Mouse (Mus musculus) stomach, postnatal 0 days (tissue): Measurements from ENCODE around the gene Skp2. TPM values are rescaled to one million over a fixed set of nuclear protein-coding genes. Genes with fewer than 3 reads are reported as not detected.

ENCODE experiments used
- ATAC-seq: fragments of 200-750 bp; cut with Nextera tagmentation; 2 replicates; pipeline ENCODE4 v1.8.0; 2017; ENCODE audit not compliant: low FRiP score, low TSS enrichment
- DNase-seq: peaks from one replicate; pipeline ENCODE4 v3.0.0-alpha.2; 2016; ENCODE audit warnings: low spot score
- H3K27ac ChIP-seq: fragments of 300-500 bp; sonication (generic); replicated peaks from 2 replicates; pipeline ENCODE4 v1.5.1; 2014; ENCODE audit warnings: mild to moderate bottlenecking, control low read depth
- H3K27me3 ChIP-seq: fragments of 300-500 bp; sonication (generic); 2 replicates; pipeline ENCODE4 v1.6.1; 2014; ENCODE audit warnings: low read length; ENCODE audit not compliant: control insufficient read depth, insufficient read depth
- H3K36me3 ChIP-seq: fragments of 300-500 bp; sonication (generic); 2 replicates; pipeline ENCODE4 v1.6.1; 2014; ENCODE audit warnings: low read length, mixed read lengths; ENCODE audit not compliant: control insufficient read depth, insufficient read depth
- H3K4me1 ChIP-seq: fragments of 300-500 bp; sonication (generic); replicated peaks from 2 replicates; pipeline ENCODE4 v1.6.1; 2014; ENCODE audit warnings: antibody characterized with exemption; ENCODE audit not compliant: control insufficient read depth, insufficient read depth
- H3K4me2 ChIP-seq: fragments of 300-500 bp; sonication (generic); replicated peaks from 2 replicates; pipeline ENCODE4 v1.6.1; 2014; ENCODE audit warnings: low read depth, mild to moderate bottlenecking, control low read depth, moderate library complexity
- H3K4me3 ChIP-seq: fragments of 300-500 bp; sonication (generic); 2 replicates; pipeline ENCODE4 v1.5.1; 2014; ENCODE audit warnings: low read depth, low read length, control low read depth
- H3K9ac ChIP-seq: fragments of 300-500 bp; sonication (generic); 2 replicates; pipeline ENCODE4 v1.6.1; 2014; ENCODE audit warnings: mild to moderate bottlenecking, low read length, control low read depth, mixed read lengths
- H3K9me3 ChIP-seq: fragments of 300-500 bp; sonication (generic); 2 replicates; pipeline ENCODE4 v1.6.1; 2016; ENCODE audit warnings: low read length; ENCODE audit not compliant: control insufficient read depth
- CTCF ChIP-seq: IDR thresholded peaks from 2 replicates; pipeline ENCODE4 v1.5.1; 2016; ENCODE audit warnings: antibody characterized with exemption, low read depth, mild to moderate bottlenecking, moderate library complexity
- EP300 ChIP-seq: optimal IDR thresholded peaks from 2 replicates; pipeline ENCODE3; 2016; ENCODE audit warnings: antibody characterized with exemption
- WGBS: fragments of 180-500 bp; shearing (Covaris S2); extraction: QIAGEN DNeasy Blood & Tissue Kit; methylation state at CpG from one replicate; pipeline ENCODE4 v1.1.7; 2014; 5-methylcytosine and 5-hydroxymethylcytosine counted together
- polyA plus RNA-seq: library from polyadenylated mRNA; unstranded; fragments of >200 nt; fragmentation: Nextera tagmentation; extraction: Ambion mirVana; gene quantifications from 2 replicates; pipeline ENCODE4 v1.2.1, GENCODE M21; 2015

Skp2 gene
- polyA plus RNA-seq, 1 experiment from 2014 or later, result 9.7 TPM

DNA sequence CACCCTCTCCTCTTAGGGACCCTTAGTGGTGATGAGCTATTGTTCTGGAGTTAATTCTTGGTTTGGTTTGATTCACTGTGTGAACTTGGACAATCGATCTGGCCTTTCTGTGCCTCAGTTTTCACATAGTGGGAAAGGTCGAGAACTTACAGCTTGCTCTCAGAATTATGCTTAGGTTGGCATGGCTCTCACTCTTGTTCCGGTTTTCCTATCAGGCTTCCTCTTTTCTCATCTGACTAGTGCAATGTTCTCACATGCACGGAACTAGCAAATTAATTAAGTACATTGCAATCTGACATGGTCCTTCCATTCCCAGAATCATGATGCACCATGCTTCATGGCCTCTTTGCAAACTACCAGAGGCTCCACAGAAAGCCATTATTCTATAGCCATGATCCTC, 32.2 kb downstream of the Skp2 start:
- Histone ChIP-seq H3K9me3 (no peaks in the 10 kb centered on the region), H3K4me3 (no peak overlapping the region), H3K4me2 (no peak overlapping the region), H3K27me3 (no peaks in the 10 kb centered on the region), H3K36me3 (peaks cover 2% of the 10 kb centered on the region; the same call in 1 of the 2 replicates), H3K27ac (no peak overlapping the region), H3K9ac (no peak overlapping the region), H3K4me1 (no peaks in the 10 kb centered on the region)
- ATAC-seq (no peak), DNase-seq (no peak)
- 84% methylated on average over 4 of the region's 4 CpGs for WGBS
- TF ChIP-seq EP300 (no peak), CTCF (no peak)

DNA sequence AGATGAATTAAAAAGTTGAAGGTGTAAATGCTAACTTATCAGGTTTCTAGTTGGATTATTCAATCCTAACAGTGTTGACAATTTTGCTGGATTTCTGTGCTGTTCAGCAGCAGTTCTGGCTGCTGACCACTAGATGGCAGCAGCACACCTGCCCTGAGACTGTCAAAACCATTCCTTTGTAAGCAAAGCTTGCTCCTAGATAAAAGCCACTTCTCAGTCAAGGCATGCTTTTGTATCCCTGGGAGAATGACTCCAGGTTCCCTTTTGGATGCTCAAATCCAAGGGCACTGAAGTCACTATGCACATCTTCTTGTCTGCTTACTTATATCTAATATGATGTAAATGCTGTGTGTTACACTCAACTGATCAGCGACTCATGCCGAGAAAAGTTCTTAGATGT, 35.1 kb downstream of the Skp2 start:
- Histone ChIP-seq H3K4me2 (no peak overlapping the region), H3K4me3 (no peak overlapping the region), H3K36me3 (peaks cover 8% of the 10 kb centered on the region), H3K4me1 (no peaks in the 10 kb centered on the region), H3K27me3 (no peaks in the 10 kb centered on the region), H3K9me3 (no peaks in the 10 kb centered on the region), H3K27ac (no peak overlapping the region), H3K9ac (no peak overlapping the region)
- no peak for TF ChIP-seq EP300
- TF ChIP-seq CTCF, result peak; percentile 99
- 0 out of 2 replicates have a peak, but pooled peaks have one; percentile 41 for ATAC-seq
- DNase-seq, result peak; percentile 44
- 96% methylated on average over 2 of the region's 2 CpGs for WGBS

DNA sequence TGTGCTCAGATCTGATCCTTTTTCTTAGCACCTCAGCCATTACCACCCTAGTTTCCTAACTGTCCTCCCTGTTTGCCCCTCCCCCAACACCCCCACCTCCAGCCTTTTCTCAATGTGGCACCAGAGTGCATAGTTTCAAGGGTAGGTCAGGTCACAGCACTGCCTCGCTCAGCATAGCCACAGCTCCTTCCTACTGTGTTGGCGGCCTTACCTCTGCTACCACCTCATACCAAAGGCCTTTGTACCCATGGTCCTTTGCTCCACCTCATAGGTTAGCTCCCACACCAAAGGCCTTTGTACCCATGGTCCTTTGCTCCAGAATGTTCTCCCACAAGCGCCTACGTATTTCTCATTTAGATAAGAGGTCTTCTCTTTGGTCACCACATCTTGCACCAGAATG, 36.4 kb downstream of the Skp2 start:
- no peak for DNase-seq
- peaks cover 8% of the 10 kb centered on the region for H3K36me3 ChIP-seq
- H3K4me2 ChIP-seq, result no peak overlapping the region
- no peaks in the 10 kb centered on the region for H3K9me3 ChIP-seq
- H3K4me1 ChIP-seq, result no peaks in the 10 kb centered on the region
- 0 out of 2 replicates have a peak, but pooled peaks have one; percentile 27 for ATAC-seq
- no peak overlapping the region for H3K9ac ChIP-seq
- H3K27ac ChIP-seq, result no peak overlapping the region
- no peaks in the 10 kb centered on the region for H3K27me3 ChIP-seq
- no peak overlapping the region for H3K4me3 ChIP-seq
- TF ChIP-seq EP300 (no peak), CTCF (no peak)
- 87% methylated on average over 4 of the region's 4 CpGs for WGBS

DNA sequence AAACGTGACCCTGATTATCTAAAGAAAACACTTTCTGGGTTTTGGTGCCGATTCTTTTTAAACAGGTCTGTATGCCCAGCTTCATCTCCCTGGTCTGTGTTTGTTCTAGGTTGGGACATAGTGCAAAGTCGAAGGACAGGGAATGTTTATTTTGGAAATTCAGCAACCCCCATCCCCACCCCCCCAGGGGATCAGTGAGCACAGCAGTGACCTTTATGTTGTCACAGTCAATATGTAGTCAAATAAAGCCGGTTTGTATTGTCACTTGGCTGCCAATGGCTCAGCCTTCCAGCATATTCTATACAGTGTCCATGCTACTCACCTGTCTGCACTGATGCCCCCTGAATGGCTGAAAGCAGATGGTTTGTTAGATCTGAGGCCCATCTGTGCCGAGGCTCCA, 40.6 kb downstream of the Skp2 start:
- ATAC-seq (no peak), DNase-seq (no peak)
- Histone ChIP-seq H3K4me2 (no peak overlapping the region), H3K36me3 (peaks cover 9% of the 10 kb centered on the region), H3K4me3 (no peak overlapping the region), H3K9ac (no peak overlapping the region), H3K9me3 (no peaks in the 10 kb centered on the region), H3K27me3 (no peaks in the 10 kb centered on the region), H3K4me1 (no peaks in the 10 kb centered on the region), H3K27ac (no peak overlapping the region)
- TF ChIP-seq CTCF (no peak), EP300 (no peak)
- WGBS, result 39% methylated on average over 5 of the region's 5 CpGs

DNA sequence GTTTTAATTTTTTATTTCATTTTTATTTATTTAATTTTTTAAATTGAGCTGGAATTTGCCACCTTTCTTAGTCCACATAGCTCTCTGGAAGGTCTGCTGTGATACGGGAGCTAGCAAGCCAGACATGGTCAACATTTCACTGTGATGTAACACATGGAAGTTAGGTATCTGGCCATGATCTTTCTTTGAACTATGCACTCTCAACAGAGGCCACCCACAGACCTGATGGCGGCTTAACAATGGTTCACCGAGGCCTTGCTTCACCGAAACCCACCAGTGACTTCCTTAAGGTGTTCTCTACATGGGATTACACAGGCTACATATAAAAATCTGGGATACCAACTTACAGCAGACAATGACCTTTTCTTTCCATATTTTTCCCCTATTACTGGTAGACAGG, 41.1 kb downstream of the Skp2 start:
- ATAC-seq (no peak), DNase-seq (no peak)
- Histone ChIP-seq H3K4me1 (no peaks in the 10 kb centered on the region), H3K9ac (no peak overlapping the region), H3K27me3 (no peaks in the 10 kb centered on the region), H3K4me3 (no peak overlapping the region), H3K9me3 (no peaks in the 10 kb centered on the region), H3K27ac (no peak overlapping the region), H3K36me3 (peaks cover 8% of the 10 kb centered on the region), H3K4me2 (no peak overlapping the region)
- no peak for TF ChIP-seq EP300
- TF ChIP-seq CTCF, result no peak
- WGBS, result 65% methylated on average over 4 of the region's 4 CpGs

DNA sequence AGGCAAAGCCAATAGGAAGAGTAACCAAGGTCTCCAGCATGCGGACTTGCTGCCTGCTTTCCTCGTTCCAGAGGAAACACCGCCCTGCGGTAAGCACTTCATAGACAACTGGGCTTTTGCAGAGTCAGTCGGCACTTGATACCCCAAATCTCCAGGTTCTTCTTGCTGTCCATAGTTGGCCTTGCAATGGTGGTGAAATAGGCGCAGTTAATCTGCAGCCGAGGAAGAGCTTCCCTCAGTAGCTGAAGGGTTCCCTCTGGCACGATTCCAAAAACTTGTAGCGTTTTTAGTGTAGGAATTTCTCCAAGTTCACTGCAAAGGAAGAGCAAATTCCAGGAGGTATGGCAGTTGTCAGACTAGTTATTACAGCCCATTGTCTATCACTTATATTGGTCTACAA, 41.7 kb downstream of the Skp2 start:
- DNase-seq (no peak), ATAC-seq (no peak)
- no peaks in the 10 kb centered on the region for H3K9me3 ChIP-seq
- 69% methylated on average over 9 of the region's 9 CpGs for WGBS
- H3K4me1 ChIP-seq, result no peaks in the 10 kb centered on the region
- no peak overlapping the region for H3K4me2 ChIP-seq
- H3K36me3 ChIP-seq, result peaks cover 7% of the 10 kb centered on the region
- TF ChIP-seq EP300, result no peak
- no peak for TF ChIP-seq CTCF
- H3K27ac ChIP-seq, result no peak overlapping the region
- H3K27me3 ChIP-seq, result no peaks in the 10 kb centered on the region
- no peak overlapping the region for H3K9ac ChIP-seq
- H3K4me3 ChIP-seq, result no peak overlapping the region
